Mouse (Mus musculus) forebrain, embryonic 10.5 days (tissue): ENCODE data around the gene Skap2. TPM values are rescaled to one million over a fixed set of nuclear protein-coding genes. Genes with fewer than 3 reads are reported as not detected.
A peak's percentile ranks its signal among the peaks of the same experiment; 100 is the strongest.

ENCODE experiments used
- DNase-seq: peaks from one replicate; pipeline ENCODE4 v3.0.0-alpha.2; 2017; ENCODE audit warnings: low spot score; ENCODE audit errors: extremely low spot score
- H3K27ac ChIP-seq: fragments of 300-500 bp; sonication (generic); 2 replicates; pipeline ENCODE4 v1.5.1; 2016; ENCODE audit warnings: mild to moderate bottlenecking
- H3K27me3 ChIP-seq: fragments of 300-500 bp; sonication (generic); 2 replicates; pipeline ENCODE4 v1.6.1; 2016; ENCODE audit warnings: mild to moderate bottlenecking; ENCODE audit not compliant: poor library complexity, severe bottlenecking
- H3K36me3 ChIP-seq: fragments of 300-500 bp; sonication (generic); replicated peaks from 2 replicates; pipeline ENCODE4 v1.6.1; 2016; ENCODE audit warnings: mild to moderate bottlenecking, moderate library complexity
- H3K4me1 ChIP-seq: fragments of 300-500 bp; sonication (generic); 2 replicates; pipeline ENCODE4 v1.6.1; 2016
- H3K4me3 ChIP-seq: fragments of 300-500 bp; sonication (generic); 2 replicates; pipeline ENCODE4 v1.5.1; 2016; ENCODE audit warnings: mild to moderate bottlenecking, moderate library complexity
- H3K9me3 ChIP-seq: fragments of 300-500 bp; sonication (generic); 2 replicates; pipeline ENCODE4 v1.6.1; 2016; ENCODE audit warnings: mild to moderate bottlenecking, moderate library complexity
- WGBS: fragments of 180-500 bp; shearing (Covaris S2); methylation state at CpG from one replicate; pipeline ENCODE4 v1.1.7; 2016; 5-methylcytosine and 5-hydroxymethylcytosine counted together
- polyA plus RNA-seq: library from polyadenylated mRNA; unstranded; fragments of >200 nt; fragmentation: Nextera tagmentation; extraction: Ambion mirVana; gene quantifications from 2 replicates; pipeline ENCODE4 v1.2.1, GENCODE M21; 2016

The Skap2 gene
- polyA plus RNA-seq, 1 experiment from 2014 or later, result 7.7 TPM

GRCm38 (mm10) chr6:51850030-51850817 lies 162.1 kb downstream of the Skap2 start:
- H3K4me1 ChIP-seq, result peaks cover 49% of the 10 kb centered on the region
- no peak for DNase-seq
- WGBS, result 82% methylated on average over 13 of the region's 13 CpGs
- H3K36me3 ChIP-seq, result no peaks in the 10 kb centered on the region
- no peak overlapping the region for H3K27ac ChIP-seq
- H3K4me3 ChIP-seq, result no peak overlapping the region
- H3K27me3 ChIP-seq, result peaks cover 92% of the 10 kb centered on the region
- H3K9me3 ChIP-seq, result no peaks in the 10 kb centered on the region

DNA sequence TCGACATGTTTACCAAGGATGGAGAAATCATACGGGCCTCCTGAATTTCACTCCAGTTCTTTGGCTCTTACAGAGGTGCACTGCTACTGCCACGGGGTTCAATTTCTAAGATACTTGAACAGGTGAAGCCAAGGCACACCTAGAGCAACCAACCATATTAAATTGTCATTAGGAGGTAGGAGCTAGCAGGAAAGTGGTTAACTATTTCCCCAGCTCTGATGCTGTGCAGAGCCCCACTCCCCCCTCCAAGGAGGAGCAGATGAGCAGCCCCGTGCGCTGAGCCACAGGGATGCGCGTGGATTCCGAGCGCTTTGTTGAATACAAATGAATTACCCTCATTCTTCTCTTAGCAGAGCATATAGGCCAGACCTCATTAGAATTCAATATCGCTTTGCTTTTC lies 162.8 kb downstream of the Skap2 start:
- Histone ChIP-seq H3K4me1 (peaks cover 49% of the 10 kb centered on the region), H3K27me3 (peaks cover 86% of the 10 kb centered on the region), H3K36me3 (no peaks in the 10 kb centered on the region), H3K9me3 (no peaks in the 10 kb centered on the region), H3K4me3 (no peak overlapping the region), H3K27ac (no peak overlapping the region)
- WGBS, result 28% methylated on average over 10 of the region's 10 CpGs
- DNase-seq, result no peak

GRCm38 (mm10) chr6:51844106-51844505 lies 168.2 kb downstream of the Skap2 start:
- Histone ChIP-seq H3K4me3 (no peak overlapping the region), H3K4me1 (peaks cover 29% of the 10 kb centered on the region), H3K27me3 (peaks cover 45% of the 10 kb centered on the region), H3K36me3 (no peaks in the 10 kb centered on the region), H3K27ac (no peak overlapping the region), H3K9me3 (no peaks in the 10 kb centered on the region)
- WGBS, result 77% methylated on average over 11 of the region's 11 CpGs
- DNase-seq, result no peak

DNA sequence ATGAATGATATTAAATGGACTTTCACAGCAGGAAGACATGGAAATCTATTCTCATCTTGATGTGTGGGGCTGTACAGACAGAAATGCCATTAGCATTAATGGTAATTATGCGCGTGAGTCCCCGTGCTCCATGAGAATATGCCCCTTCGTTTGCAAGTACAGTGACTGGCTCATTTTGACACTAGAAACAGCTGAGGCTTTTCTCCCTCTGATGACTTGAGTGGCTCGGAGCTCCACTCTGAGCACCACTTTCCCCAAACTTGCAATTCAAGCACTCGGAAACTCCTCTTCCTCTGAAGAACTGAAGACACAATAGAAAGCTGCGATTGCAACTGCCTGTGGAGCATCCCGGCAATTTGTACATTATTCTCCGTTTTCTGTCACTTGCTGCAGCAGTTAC lies 169.3 kb downstream of the Skap2 start:
- peaks cover 18% of the 10 kb centered on the region for H3K4me1 ChIP-seq
- no peak for DNase-seq
- H3K4me3 ChIP-seq, result no peak overlapping the region
- H3K9me3 ChIP-seq, result no peaks in the 10 kb centered on the region
- H3K27ac ChIP-seq, result no peak overlapping the region
- WGBS, result 88% methylated on average over 9 of the region's 9 CpGs
- no peaks in the 10 kb centered on the region for H3K36me3 ChIP-seq
- H3K27me3 ChIP-seq, result peaks cover 35% of the 10 kb centered on the region

DNA sequence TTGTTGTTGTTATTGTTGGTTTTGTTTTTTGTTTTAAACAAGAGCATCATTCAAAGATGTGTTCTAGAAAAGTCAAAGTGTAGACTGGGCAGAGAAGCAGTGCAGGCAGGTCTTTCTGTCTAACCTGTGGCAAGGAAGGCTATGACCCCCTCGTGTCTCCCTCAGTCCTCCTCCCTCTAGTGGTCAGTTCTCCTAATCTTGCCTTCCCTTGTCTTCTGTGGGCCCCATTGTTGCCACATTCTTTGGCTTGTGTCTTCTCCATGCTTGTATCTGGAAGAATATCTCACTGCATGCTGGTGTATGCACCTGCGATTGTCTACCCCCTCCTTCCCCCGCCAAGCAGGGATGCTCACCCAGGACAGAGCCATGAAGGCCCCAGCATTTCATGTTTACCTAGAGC lies 174.2 kb downstream of the Skap2 start:
- H3K4me3 ChIP-seq, result no peak overlapping the region
- H3K36me3 ChIP-seq, result no peaks in the 10 kb centered on the region
- H3K27ac ChIP-seq, result no peak overlapping the region
- DNase-seq, result no peak
- WGBS, result 78% methylated on average over 3 of the region's 3 CpGs
- no peaks in the 10 kb centered on the region for H3K9me3 ChIP-seq
- peaks cover 4% of the 10 kb centered on the region; the same call in 1 of the 2 replicates for H3K4me1 ChIP-seq
- 0 out of 2 replicates have a peak, but pooled peaks cover 7% of the 10 kb centered on the region for H3K27me3 ChIP-seq

GRCm38 (mm10) chr6:51833362-51833761 lies 179.0 kb downstream of the Skap2 start:
- Histone ChIP-seq H3K36me3 (no peaks in the 10 kb centered on the region), H3K4me3 (no peak overlapping the region), H3K27me3 (no peaks in the 10 kb centered on the region), H3K4me1 (peaks cover 12% of the 10 kb centered on the region), H3K27ac (no peak overlapping the region), H3K9me3 (no peaks in the 10 kb centered on the region)
- no peak for DNase-seq
- 85% methylated on average over 2 of the region's 2 CpGs for WGBS

DNA sequence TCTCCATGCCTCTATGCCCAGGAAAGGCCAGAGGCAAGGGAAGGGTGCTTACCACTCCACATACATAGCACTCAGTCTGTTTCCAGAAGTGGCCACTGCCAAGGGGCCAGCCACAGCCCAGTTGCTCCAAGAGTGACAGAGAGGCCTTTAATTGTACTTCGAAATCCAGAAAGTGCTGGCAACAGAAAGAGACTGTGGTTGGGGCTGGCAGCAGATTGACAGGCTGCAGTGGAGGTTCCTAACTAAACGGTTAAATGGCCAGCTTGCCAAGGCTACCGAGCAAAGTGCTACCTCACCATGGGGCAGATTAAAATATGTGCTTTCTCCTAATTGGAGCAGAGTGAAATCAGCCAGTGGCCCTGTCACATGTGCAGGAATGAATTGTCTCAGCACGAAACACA lies 186.7 kb downstream of the Skap2 start:
- peaks cover 20% of the 10 kb centered on the region for H3K4me1 ChIP-seq
- H3K9me3 ChIP-seq, result no peaks in the 10 kb centered on the region
- no peaks in the 10 kb centered on the region for H3K27me3 ChIP-seq
- DNase-seq, result no peak
- 0 out of 2 replicates have a peak overlapping the region, but pooled peaks have one; percentile 11 for H3K27ac ChIP-seq
- 67% methylated on average over 4 of the region's 4 CpGs for WGBS
- no peaks in the 10 kb centered on the region for H3K36me3 ChIP-seq
- H3K4me3 ChIP-seq, result no peak overlapping the region

DNA sequence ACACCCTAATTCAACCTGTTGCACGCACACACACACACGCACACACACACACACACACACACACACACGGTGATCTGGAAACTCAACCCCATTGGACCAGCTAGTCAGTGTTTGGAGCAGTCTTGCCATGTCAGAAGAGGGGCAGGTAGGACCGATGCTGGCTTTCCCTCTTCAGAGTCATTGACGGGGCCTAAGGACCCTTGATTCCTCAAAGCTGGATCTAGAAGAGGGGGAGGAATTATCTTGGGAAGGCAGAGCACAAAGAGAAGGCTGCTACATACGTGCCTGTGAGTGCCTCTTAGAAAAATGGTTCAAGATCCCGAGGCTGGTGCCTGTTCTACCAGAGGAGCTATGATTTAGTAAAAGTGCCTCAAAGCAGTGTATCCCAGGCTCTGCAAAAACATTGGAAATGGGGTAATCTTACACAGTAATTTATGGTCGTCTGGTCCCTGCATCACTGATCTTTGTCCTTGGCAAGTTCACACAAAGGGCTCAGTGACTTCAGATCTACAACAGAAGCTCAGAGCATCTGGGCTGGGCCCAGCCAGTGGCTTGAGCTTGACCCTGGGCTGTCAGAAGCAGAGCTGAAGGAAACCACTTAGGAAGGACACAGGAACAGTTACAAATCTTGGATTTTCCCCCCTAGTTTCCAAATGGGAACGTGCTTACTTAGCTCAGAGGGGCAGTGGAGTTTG lies 188.1 kb downstream of the Skap2 start:
- H3K9me3 ChIP-seq, result no peaks in the 10 kb centered on the region
- no peak overlapping the region for H3K4me3 ChIP-seq
- peaks cover 20% of the 10 kb centered on the region for H3K4me1 ChIP-seq
- no peaks in the 10 kb centered on the region for H3K36me3 ChIP-seq
- H3K27me3 ChIP-seq, result no peaks in the 10 kb centered on the region
- no peak overlapping the region for H3K27ac ChIP-seq
- 86% methylated on average over 9 of the region's 9 CpGs for WGBS
- DNase-seq, result no peak

- peaks cover 20% of the 10 kb centered on the region for H3K4me1 ChIP-seq
- H3K36me3 ChIP-seq, result no peaks in the 10 kb centered on the region
- H3K27me3 ChIP-seq, result no peaks in the 10 kb centered on the region
- 0 out of 2 replicates have a peak, but pooled peaks cover 5% of the 10 kb centered on the region for H3K9me3 ChIP-seq
- WGBS, result 84% methylated on average over 4 of the region's 4 CpGs
- no peak for DNase-seq
- no peak overlapping the region for H3K27ac ChIP-seq
- no peak overlapping the region for H3K4me3 ChIP-seq
Measured at GRCm38 (mm10) chr6:51822049-51822448, 190.3 kb downstream of the Skap2 start.

- no peaks in the 10 kb centered on the region for H3K36me3 ChIP-seq
- no peak for DNase-seq
- no peaks in the 10 kb centered on the region for H3K27me3 ChIP-seq
- no peak overlapping the region for H3K27ac ChIP-seq
- H3K9me3 ChIP-seq, result 0 out of 2 replicates have a peak, but pooled peaks cover 5% of the 10 kb centered on the region
- 86% methylated on average over 5 of the region's 5 CpGs for WGBS
- peaks cover 18% of the 10 kb centered on the region for H3K4me1 ChIP-seq
- no peak overlapping the region for H3K4me3 ChIP-seq
Measured at GRCm38 (mm10) chr6:51820853-51821252, 191.5 kb downstream of the Skap2 start.

DNA sequence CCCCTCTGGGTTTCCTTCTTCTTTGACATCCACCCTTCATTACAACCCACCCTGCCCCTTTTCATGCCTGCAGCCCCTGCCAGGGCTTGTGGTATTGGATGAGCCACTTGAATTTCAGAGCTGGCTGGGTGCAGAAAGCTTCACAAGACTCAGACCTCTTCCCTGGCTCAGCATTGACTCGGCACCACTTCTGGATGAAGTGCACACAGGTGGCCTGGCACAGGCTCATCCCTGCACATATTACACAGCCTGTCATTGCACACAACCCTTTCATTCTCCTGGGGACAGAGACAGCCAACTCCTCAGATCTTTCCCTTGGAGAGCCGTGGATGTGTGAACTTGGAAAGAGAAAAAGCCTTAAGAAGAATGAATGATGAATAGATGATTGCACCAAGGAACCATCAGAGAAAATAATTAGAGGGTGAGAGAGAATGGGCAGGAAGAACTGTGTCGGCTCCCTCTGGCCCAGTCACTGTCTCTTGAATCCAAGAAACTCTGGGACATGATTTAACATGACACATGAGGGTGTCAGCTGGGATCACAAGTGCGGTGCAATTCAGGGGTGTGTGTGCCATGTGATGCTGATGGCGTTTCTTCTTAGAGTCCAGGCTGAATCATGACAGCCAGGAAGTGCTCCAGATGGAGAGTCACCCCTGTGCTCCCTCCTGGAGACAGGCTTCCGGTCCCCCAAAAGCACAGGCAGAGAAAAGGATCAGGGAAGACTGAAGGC lies 195.3 kb downstream of the Skap2 start:
- Histone ChIP-seq H3K27ac (no peak overlapping the region), H3K36me3 (no peaks in the 10 kb centered on the region), H3K4me3 (no peak overlapping the region), H3K9me3 (0 out of 2 replicates have a peak, but pooled peaks cover 5% of the 10 kb centered on the region), H3K4me1 (no peaks in the 10 kb centered on the region), H3K27me3 (no peaks in the 10 kb centered on the region)
- DNase-seq, result no peak
- 86% methylated on average over 6 of the region's 6 CpGs for WGBS

- DNase-seq, result no peak
- Histone ChIP-seq H3K9me3 (no peaks in the 10 kb centered on the region), H3K27me3 (no peaks in the 10 kb centered on the region), H3K4me3 (no peak overlapping the region), H3K36me3 (no peaks in the 10 kb centered on the region), H3K27ac (no peak overlapping the region), H3K4me1 (peaks cover 10% of the 10 kb centered on the region)
- WGBS, result 86% methylated on average over 4 of the region's 4 CpGs
Measured at GRCm38 (mm10) chr6:51810906-51811305, 201.4 kb downstream of the Skap2 start.
